Mouse (Mus musculus) thymus, postnatal 4 days (tissue): ENCODE results near the gene Sfxn5.

Experiments
- DNase-seq: peaks from one replicate; pipeline ENCODE4 v3.0.0; 2021

The Sfxn5 gene

DNA sequence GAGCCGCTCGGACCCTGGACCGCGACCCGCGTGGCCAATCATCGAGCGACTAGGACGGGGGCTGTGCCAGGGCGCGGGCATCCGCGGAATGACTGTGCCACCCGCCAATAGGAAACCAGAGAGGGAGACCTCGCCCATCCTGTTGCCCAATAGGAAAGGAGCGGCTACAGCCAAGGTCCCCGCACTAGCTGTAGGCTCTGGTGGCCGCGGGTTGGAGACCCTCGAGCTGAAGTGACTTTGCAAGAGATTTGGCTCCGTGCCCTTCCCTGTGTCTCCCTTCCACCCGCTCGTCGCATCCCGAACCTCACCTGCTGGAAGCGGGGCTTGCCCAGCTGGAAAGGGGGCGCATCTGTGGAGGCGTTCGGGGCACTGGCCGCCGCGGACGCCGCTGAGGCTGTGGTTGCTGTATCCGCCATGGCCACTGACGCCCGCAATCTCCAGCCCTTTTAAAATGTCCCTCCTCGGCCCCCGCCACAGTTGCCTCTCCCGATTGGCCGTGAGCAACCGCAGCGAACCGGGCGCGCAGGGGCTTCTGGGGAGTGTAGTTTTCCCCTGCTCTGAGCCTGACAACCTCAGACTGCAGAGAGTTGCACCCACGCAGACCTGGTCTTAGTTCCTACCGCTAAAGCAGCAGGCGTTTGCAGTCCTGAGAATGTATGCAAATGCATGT is at the start of gene Sfxn5:
Sfxn5 (minus strand) TSS at position 423 of the 670 bp plus-strand sequence.
- peak; percentile 97 for DNase-seq

- no peak for DNase-seq
Observed at GRCm38 (mm10) chr6:85382791-85383190, 49.6 kb upstream of the Sfxn5 start.

GRCm38 (mm10) chr6:85381648-85382020 is 48.4 kb upstream of the Sfxn5 start:
- no peak for DNase-seq

DNA sequence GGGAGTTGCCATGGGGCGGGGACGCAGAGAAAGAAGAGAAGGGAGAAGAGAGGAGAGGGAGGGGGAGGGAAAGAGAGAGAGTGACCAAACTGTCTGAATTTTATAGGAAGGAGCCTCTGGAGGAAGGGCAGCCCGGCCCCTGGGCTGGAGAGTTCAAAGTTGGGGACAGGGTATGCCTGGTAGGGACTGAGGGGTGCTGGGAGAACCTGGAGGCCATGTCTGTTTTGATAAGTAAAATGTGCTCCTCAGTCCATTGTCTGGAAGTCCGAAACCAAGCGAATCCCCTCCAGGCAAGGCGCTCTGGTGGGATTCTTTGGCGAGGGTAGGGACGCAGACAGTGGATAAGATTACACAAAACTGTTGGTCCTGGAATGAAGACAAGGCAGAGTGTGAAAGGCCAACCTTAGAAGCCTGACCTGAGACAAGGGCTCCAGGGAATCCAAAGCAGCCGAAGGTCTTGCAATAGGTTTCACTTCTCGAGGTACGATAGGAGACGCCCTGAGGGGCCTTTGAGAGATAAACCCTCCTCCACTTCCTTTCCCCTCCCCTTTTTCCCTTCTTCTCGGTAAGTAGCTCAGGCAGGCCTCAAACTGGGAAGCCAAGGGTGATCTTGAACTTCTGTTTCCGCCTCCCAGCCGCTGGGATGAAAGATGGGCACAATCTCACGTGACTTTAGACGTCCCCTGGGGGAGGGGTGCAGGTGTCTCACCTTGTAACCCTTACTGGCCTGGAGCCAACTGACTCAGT is 47.9 kb upstream of the Sfxn5 start:
- peak; percentile 27 for DNase-seq

DNA sequence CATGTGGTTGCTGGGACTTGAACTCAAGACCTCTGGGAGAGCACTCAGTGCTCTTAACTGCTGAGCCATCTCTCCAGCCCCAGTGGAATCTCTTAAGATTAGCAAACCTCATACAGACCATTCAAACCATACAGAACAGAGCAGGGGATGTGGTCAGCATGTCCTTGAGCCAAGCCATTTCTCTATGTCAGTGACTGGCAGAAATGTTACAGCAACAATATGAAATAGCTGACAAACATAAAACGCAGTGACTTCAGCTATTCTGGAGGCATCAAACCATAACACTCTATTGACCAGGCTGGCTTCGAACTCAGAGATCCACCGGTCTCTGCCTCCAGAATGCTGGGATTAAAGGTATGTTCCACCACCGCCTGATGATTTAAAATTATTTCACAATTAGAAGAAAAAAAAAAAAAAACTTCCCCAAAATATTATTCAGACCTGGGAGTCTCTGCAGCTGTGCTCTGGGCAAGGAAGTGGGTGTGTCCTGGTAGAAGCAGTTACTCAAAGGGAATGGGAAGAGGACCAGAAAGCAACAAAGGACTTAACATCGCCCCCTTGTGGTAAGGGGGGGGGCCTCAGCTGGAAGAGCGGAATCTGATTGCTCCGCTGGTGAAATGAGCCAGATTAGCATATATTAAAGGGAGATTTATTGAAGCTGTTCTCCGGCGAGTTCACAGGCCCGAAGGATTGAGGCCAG is 47.1 kb upstream of the Sfxn5 start:
- DNase-seq, result peak; percentile 69

DNA sequence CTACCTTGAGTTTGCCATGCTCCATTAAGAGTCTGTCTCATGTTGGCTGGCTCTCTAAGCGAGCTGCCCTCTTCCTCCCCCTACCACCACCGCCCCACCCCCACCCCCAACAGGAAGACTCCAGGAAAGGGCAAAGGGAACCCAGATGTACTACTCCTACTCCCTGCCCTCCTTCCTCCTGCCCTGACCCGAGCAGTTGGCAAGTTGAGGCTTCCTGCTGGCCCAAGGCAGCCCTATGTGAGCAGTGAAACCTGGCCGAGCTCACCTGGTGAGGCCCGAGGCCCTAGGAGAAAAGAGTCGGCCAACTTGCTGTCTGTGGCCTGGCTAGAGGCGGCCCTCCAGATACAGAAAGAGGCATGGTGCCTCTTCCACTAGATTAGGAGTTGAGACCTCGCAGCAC is 45.4 kb upstream of the Sfxn5 start:
- no peak for DNase-seq

- DNase-seq, result no peak
Observed at GRCm38 (mm10) chr6:85377876-85378275, 44.7 kb upstream of the Sfxn5 start.

- DNase-seq, result no peak
Observed at GRCm38 (mm10) chr6:85377066-85377734, 44.0 kb upstream of the Sfxn5 start.

DNA sequence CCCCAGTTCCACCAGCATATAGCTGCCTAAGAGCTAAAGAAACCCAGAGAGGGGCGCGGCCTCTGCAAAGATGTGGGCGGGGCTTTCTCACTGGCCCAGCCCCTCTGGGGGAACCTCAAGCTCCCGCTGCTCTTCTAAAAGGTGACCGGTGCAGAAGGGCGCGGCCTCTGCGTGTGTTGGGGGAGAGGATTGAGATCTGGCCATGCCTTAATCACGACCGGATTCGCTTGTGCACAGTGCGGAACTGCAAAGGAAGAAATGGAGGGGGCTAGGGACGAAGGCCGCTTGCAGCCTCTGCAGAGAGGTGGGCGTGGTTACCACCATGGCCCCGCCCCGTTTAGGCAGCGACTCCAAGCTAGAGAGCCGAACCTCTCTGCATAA is 41.5 kb upstream of the Sfxn5 start:
- DNase-seq, result peak; percentile 99

DNA sequence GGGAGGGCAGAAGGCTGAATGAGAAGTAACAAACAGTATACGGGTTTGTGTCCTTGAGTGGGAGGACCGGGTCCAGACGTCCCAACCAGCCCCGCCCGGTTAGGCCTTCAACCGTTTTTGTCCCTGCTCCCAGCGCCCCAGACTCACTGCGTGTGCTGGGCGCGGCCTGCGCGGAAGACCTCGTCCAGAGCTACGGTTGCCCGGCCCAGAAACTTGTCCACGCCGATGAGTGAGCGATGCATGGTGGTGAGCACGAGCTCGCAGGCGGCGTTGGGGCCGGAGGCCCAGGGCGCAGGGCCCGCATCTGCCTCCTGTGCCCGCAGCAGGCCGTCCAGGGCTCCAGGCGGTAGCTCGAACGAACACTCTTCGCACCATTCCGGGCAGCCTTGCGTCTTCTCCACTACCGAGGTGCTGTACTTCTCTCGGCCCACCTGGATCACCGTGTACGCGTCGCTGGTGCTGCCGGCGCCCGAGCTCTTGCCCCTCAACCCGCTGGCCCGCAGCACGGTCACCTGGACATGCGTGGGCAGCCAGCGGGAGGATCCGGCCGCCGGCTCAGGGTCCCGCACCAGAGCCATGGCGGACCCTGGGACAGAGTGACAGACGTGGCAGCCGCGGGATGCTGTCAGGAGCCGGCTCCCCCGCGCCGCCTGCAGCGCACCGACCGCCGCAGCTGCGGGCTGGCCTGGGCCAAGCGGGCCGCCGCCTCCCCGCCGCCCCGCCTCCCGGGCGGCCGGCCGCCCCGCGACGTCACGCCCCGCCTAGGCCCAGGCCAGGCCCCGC is 40.9 kb upstream of the Sfxn5 start, which contains the start of gene Rab11fip5:
Rab11fip5 (minus strand) TSS at position 684 of the 783 bp plus-strand sequence.
- DNase-seq, result no peak

DNA sequence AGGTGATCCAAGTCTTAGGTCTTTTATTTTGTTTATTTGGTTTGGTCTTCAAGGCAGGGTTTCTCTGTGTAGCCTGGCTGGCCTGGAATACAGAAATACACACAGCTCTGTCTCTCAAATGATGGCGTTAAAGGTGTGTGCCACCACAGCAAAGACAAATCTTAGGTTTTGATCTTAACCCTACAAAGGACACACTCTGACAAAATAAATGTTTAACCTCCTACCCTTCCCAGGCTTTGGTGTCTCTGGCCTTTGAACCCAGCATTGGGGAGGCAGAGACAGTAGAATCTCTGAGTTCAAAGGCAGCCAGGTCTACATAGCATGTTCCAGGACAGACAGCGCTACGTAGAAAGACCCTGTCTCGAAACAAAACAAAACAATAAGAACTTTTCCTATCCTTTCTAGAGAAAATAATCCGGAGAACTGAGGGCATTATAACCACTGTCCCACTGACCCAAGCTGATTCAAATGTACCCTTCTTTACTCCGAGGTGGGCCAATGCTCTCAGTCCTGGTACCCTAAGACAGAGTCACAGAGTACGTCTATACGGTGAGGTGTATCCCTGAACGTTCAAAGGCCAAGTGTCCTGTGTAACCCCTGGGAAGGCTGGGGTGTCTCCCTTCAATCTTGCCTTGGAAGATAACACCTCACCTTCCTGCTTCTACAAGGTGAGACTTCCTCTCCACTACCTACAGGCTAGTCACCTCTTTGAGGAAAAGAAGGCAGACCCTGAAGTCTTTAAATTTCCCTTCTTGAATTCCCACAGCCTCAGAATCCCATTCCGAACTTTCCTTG is 40.0 kb upstream of the Sfxn5 start:
- DNase-seq, result no peak

DNA sequence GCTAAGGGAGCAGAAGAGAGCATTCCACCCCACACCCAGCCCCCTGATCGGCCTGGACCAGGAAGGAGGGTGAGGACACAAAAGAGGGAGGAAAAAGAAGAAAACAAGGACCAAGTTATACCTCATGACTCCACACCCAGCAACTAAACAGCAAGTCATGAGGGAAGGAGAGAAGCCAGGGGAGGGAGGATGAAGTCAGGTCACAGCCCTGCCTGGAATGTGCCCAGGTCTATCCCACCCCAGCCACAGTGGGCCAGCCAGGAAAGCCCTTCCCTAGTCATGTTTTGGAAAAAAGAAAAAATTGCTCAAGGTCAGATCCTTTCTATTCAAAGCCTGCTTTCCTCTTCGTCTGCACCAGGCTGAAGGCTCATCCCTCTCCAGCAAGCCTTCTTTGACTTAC is 39.3 kb upstream of the Sfxn5 start:
- no peak for DNase-seq

- no peak for DNase-seq
Observed at GRCm38 (mm10) chr6:85371859-85372405, 38.7 kb upstream of the Sfxn5 start.

DNA sequence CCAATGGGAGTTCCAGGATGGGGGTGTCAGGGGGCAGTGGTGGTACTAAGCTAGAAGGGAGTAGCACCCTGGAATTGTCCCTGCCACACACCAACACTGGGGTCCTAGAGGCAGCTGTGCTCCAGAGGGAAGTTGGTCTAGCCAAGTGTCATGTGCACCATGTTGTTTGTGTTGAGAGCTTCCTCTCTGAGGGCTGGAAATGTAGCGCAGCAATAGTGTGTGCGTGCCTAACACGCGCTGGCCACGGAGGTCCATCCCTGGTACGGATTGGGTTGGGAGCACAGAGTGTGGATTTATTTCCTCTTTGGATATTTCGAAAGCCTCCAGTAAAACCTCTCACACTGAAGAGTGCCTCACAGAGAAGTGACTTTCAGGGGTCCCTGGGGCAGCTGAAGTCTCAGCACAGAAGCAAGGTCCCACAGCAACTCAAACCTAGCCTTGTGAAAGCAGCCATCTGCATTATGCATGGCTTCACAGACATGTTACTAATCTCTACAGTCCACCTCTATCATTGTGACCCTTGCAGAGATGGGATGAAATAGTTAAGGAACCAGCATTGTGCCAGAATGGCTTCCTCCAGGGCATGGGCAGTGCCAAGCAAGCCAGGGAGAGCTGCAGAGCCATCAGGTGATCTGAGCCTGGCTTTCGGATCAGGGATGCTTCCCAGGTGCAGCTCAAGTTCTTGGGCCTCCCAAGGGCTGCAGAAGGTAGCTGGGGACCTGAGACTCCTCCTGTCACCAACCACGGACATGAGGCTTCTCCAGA is 37.6 kb upstream of the Sfxn5 start:
- no peak for DNase-seq

- no peak for DNase-seq
Observed at GRCm38 (mm10) chr6:85370041-85370440, 36.8 kb upstream of the Sfxn5 start.

DNA sequence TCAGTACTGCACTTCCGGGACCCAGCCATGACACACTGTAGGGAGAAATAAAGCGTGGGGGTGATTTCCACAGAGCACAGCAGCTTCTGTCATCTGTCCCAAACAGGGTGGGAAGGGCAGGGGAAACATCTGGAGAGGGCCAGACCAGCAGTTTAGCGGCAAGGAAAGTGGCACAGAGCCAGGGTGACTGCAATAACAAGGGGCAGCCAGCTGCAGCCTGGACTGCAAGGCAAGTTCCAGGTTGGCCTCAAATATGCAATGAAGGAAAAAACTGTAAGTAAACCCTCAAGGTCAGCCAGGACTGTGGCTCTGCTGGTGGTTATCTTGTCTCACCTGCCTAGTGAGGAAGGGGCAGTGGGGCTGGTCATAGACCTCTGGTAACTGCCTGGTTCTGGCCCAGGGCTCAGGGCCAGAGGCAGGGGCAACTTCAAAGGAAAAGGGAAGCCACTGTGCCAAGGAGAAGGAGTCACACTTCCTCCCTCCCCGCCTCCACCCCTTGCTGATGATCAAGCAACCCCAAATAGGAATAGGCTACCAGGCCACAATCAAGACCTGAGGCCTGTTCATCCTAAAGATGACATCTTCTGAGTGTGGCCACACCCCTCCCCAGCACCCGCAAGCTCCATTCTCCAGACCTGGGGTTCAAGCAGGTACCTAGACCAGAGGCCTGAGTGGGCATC is 36.1 kb upstream of the Sfxn5 start:
- no peak for DNase-seq

DNA sequence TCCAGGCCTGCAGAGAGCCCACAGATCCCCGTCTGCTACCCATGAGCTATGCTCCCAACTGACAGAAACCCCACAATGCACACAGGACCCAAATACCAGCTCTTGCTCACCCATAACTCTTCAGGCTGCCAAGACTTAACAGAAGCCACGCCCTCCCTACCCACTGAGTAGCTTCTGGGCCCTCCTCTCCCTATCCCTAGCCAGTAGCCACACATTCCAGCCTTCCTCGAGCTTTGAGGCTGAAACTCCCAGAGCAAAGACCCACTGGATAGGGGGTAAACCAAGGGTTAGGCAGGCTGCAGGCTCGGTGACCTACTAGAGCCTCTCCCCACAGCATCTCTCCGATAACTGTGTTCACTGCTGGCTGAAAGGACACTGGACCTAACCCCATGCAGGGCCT is 35.5 kb upstream of the Sfxn5 start:
- DNase-seq, result no peak

GRCm38 (mm10) chr6:85368166-85368565 is 34.9 kb upstream of the Sfxn5 start:
- no peak for DNase-seq

GRCm38 (mm10) chr6:85366387-85366786 is 33.2 kb upstream of the Sfxn5 start:
- DNase-seq, result no peak

- DNase-seq, result no peak
Observed at GRCm38 (mm10) chr6:85364439-85364838, 31.2 kb upstream of the Sfxn5 start.
